Mouse (Mus musculus) kidney, embryonic 15.5 days (tissue): ENCODE results near the gene Dtd1. TPM values are rescaled to one million over a fixed set of nuclear protein-coding genes. Genes with fewer than 3 reads are reported as not detected.
A peak's percentile ranks its signal among the peaks of the same experiment; 100 is the strongest.

Experiments used
- ATAC-seq: fragments of 200-750 bp; cut with Nextera tagmentation; replicated peaks from 2 replicates; pipeline ENCODE4 v1.8.0; 2017; ENCODE audit warnings: moderate TSS enrichment; ENCODE audit not compliant: low FRiP score
- H3K27ac ChIP-seq: fragments of 300-500 bp; sonication (generic); 2 replicates; pipeline ENCODE4 v1.5.1; 2015; ENCODE audit warnings: mild to moderate bottlenecking, inconsistent platforms
- H3K27me3 ChIP-seq: fragments of 300-500 bp; sonication (generic); 2 replicates; pipeline ENCODE4 v1.6.1; 2015; ENCODE audit warnings: inconsistent platforms
- H3K36me3 ChIP-seq: fragments of 300-500 bp; sonication (generic); 2 replicates; pipeline ENCODE4 v1.6.1; 2015; ENCODE audit warnings: inconsistent platforms
- H3K4me1 ChIP-seq: fragments of 300-500 bp; sonication (generic); 2 replicates; pipeline ENCODE4 v1.6.1; 2015; ENCODE audit warnings: inconsistent platforms
- H3K4me2 ChIP-seq: fragments of 300-500 bp; sonication (generic); 2 replicates; pipeline ENCODE4 v1.6.1; 2015; ENCODE audit warnings: moderate library complexity, mild to moderate bottlenecking, inconsistent platforms
- H3K4me3 ChIP-seq: fragments of 300-500 bp; sonication (generic); replicated peaks from 2 replicates; pipeline ENCODE4 v1.5.1; 2015; ENCODE audit warnings: mild to moderate bottlenecking, inconsistent platforms
- H3K9ac ChIP-seq: fragments of 300-500 bp; sonication (generic); 2 replicates; pipeline ENCODE4 v1.6.1; 2015; ENCODE audit warnings: mild to moderate bottlenecking, inconsistent platforms
- H3K9me3 ChIP-seq: fragments of 300-500 bp; sonication (generic); replicated peaks from 2 replicates; pipeline ENCODE4 v1.6.1; 2016; ENCODE audit warnings: inconsistent platforms
- WGBS: fragments of 180-500 bp; shearing (Covaris S2); methylation state at CpG from one replicate; pipeline ENCODE4 v1.1.7; 2015; ENCODE audit warnings: mixed read lengths; 5-methylcytosine and 5-hydroxymethylcytosine counted together
- polyA plus RNA-seq: library from polyadenylated mRNA; unstranded; fragments of >200 nt; fragmentation: Nextera tagmentation; extraction: Ambion mirVana; gene quantifications from 2 replicates; pipeline ENCODE4 v1.2.1, GENCODE M21; 2015

Dtd1 gene
- polyA plus RNA-seq, 1 experiment from 2014 or later, result 47.3 TPM

- Histone ChIP-seq H3K4me3 (no peak overlapping the region), H3K9ac (no peak overlapping the region), H3K4me2 (no peak overlapping the region), H3K27ac (no peak overlapping the region), H3K9me3 (no peaks in the 10 kb centered on the region), H3K27me3 (no peaks in the 10 kb centered on the region), H3K4me1 (no peaks in the 10 kb centered on the region), H3K36me3 (no peaks in the 10 kb centered on the region)
- 89% methylated on average over 16 of the region's 16 CpGs for WGBS
- no peak for ATAC-seq
These were observed 17.6 kb downstream of the Dtd1 start for GRCm38 (mm10) chr2:144617074-144617874.

- ATAC-seq, result peak; percentile 81
- Histone ChIP-seq H3K4me3 (no peak overlapping the region), H3K36me3 (no peaks in the 10 kb centered on the region), H3K9me3 (no peaks in the 10 kb centered on the region), H3K4me2 (no peak overlapping the region), H3K27ac (no peak overlapping the region), H3K27me3 (no peaks in the 10 kb centered on the region), H3K4me1 (no peaks in the 10 kb centered on the region), H3K9ac (no peak overlapping the region)
- 49% methylated on average over 6 of the region's 6 CpGs for WGBS
These were observed 21.8 kb downstream of the Dtd1 start for GRCm38 (mm10) chr2:144621491-144621890.

GRCm38 (mm10) chr2:144633551-144633950 is 33.9 kb downstream of the Dtd1 start:
- Histone ChIP-seq H3K9me3 (no peaks in the 10 kb centered on the region), H3K27ac (no peak overlapping the region), H3K9ac (no peak overlapping the region), H3K4me2 (no peak overlapping the region), H3K27me3 (no peaks in the 10 kb centered on the region), H3K36me3 (peaks cover 8% of the 10 kb centered on the region; the same call in 1 of the 2 replicates), H3K4me1 (peaks cover 2% of the 10 kb centered on the region; the same call in 1 of the 2 replicates), H3K4me3 (no peak overlapping the region)
- no peak for ATAC-seq
- WGBS, result 79% methylated on average over 2 of the region's 2 CpGs

GRCm38 (mm10) chr2:144634231-144634630 is 34.5 kb downstream of the Dtd1 start:
- peaks cover 2% of the 10 kb centered on the region; the same call in 1 of the 2 replicates for H3K4me1 ChIP-seq
- H3K4me2 ChIP-seq, result no peak overlapping the region
- H3K4me3 ChIP-seq, result no peak overlapping the region
- H3K9ac ChIP-seq, result no peak overlapping the region
- no peak overlapping the region; the same call in 1 of the 2 replicates for H3K27ac ChIP-seq
- no peak for ATAC-seq
- no peaks in the 10 kb centered on the region for H3K9me3 ChIP-seq
- H3K36me3 ChIP-seq, result peaks cover 8% of the 10 kb centered on the region; the same call in 1 of the 2 replicates
- 59% methylated on average over 5 of the region's 5 CpGs for WGBS
- H3K27me3 ChIP-seq, result no peaks in the 10 kb centered on the region

- no peak overlapping the region for H3K9ac ChIP-seq
- H3K27ac ChIP-seq, result no peak overlapping the region
- WGBS, result 53% methylated on average over 2 of the region's 2 CpGs
- H3K27me3 ChIP-seq, result no peaks in the 10 kb centered on the region
- H3K4me2 ChIP-seq, result no peak overlapping the region
- no peak overlapping the region for H3K4me3 ChIP-seq
- H3K9me3 ChIP-seq, result no peaks in the 10 kb centered on the region
- H3K4me1 ChIP-seq, result peaks cover 2% of the 10 kb centered on the region; the same call in 1 of the 2 replicates
- H3K36me3 ChIP-seq, result peaks cover 8% of the 10 kb centered on the region; the same call in 1 of the 2 replicates
- no peak for ATAC-seq
These were observed 35.0 kb downstream of the Dtd1 start for GRCm38 (mm10) chr2:144634729-144635128.

GRCm38 (mm10) chr2:144635644-144636320 is 36.1 kb downstream of the Dtd1 start:
- Histone ChIP-seq H3K4me2 (no peak overlapping the region), H3K36me3 (peaks cover 8% of the 10 kb centered on the region; the same call in 1 of the 2 replicates), H3K4me3 (no peak overlapping the region), H3K27ac (no peak overlapping the region), H3K9me3 (no peaks in the 10 kb centered on the region), H3K27me3 (no peaks in the 10 kb centered on the region), H3K4me1 (peaks cover 6% of the 10 kb centered on the region; the same call in 1 of the 2 replicates), H3K9ac (no peak overlapping the region)
- WGBS, result 24% methylated on average over 5 of the region's 5 CpGs
- peak; percentile 75 for ATAC-seq

- H3K4me3 ChIP-seq, result no peak overlapping the region
- H3K27ac ChIP-seq, result no peak overlapping the region
- H3K9me3 ChIP-seq, result no peaks in the 10 kb centered on the region
- peaks cover 7% of the 10 kb centered on the region; the same call in 1 of the 2 replicates for H3K36me3 ChIP-seq
- H3K9ac ChIP-seq, result no peak overlapping the region
- peaks cover 9% of the 10 kb centered on the region; the same call in 1 of the 2 replicates for H3K4me1 ChIP-seq
- no peak overlapping the region for H3K4me2 ChIP-seq
- WGBS, result 71% methylated on average over 4 of the region's 4 CpGs
- no peaks in the 10 kb centered on the region for H3K27me3 ChIP-seq
- no peak for ATAC-seq
These were observed 37.5 kb downstream of the Dtd1 start for GRCm38 (mm10) chr2:144637204-144637603.

- no peaks in the 10 kb centered on the region for H3K9me3 ChIP-seq
- H3K9ac ChIP-seq, result no peak overlapping the region
- no peak overlapping the region for H3K4me2 ChIP-seq
- no peak overlapping the region for H3K4me3 ChIP-seq
- 81% methylated on average over 12 of the region's 12 CpGs for WGBS
- H3K36me3 ChIP-seq, result 0 out of 2 replicates have a peak, but pooled peaks cover under 1% of the 10 kb centered on the region
- 0 out of 2 replicates have a peak, but pooled peaks have one; percentile 37 for ATAC-seq
- no peak overlapping the region for H3K27ac ChIP-seq
- H3K4me1 ChIP-seq, result peaks cover 9% of the 10 kb centered on the region; the same call in 1 of the 2 replicates
- no peaks in the 10 kb centered on the region for H3K27me3 ChIP-seq
These were observed 38.1 kb downstream of the Dtd1 start for GRCm38 (mm10) chr2:144637671-144638395.

GRCm38 (mm10) chr2:144638719-144639118 is 39.0 kb downstream of the Dtd1 start:
- Histone ChIP-seq H3K4me1 (peaks cover 14% of the 10 kb centered on the region), H3K4me2 (no peak overlapping the region), H3K9ac (no peak overlapping the region), H3K9me3 (no peaks in the 10 kb centered on the region), H3K36me3 (no peaks in the 10 kb centered on the region), H3K27ac (no peak overlapping the region), H3K4me3 (no peak overlapping the region), H3K27me3 (no peaks in the 10 kb centered on the region)
- ATAC-seq, result no peak
- WGBS, result 55% methylated on average over 4 of the region's 4 CpGs

GRCm38 (mm10) chr2:144640101-144640500 is 40.4 kb downstream of the Dtd1 start:
- ATAC-seq, result no peak
- Histone ChIP-seq H3K27me3 (no peaks in the 10 kb centered on the region), H3K4me1 (peaks cover 13% of the 10 kb centered on the region), H3K27ac (no peak overlapping the region), H3K9ac (no peak overlapping the region), H3K4me3 (no peak overlapping the region), H3K4me2 (no peak overlapping the region), H3K9me3 (no peaks in the 10 kb centered on the region), H3K36me3 (no peaks in the 10 kb centered on the region)
- 71% methylated on average over 7 of the region's 7 CpGs for WGBS

GRCm38 (mm10) chr2:144641991-144642390 is 42.3 kb downstream of the Dtd1 start:
- H3K4me2 ChIP-seq, result no peak overlapping the region
- H3K4me3 ChIP-seq, result no peak overlapping the region
- no peaks in the 10 kb centered on the region for H3K36me3 ChIP-seq
- no peak overlapping the region for H3K27ac ChIP-seq
- peaks cover 13% of the 10 kb centered on the region for H3K4me1 ChIP-seq
- H3K9me3 ChIP-seq, result no peaks in the 10 kb centered on the region
- WGBS, result 87% methylated on average over 4 of the region's 4 CpGs
- ATAC-seq, result no peak
- H3K9ac ChIP-seq, result no peak overlapping the region
- H3K27me3 ChIP-seq, result no peaks in the 10 kb centered on the region
